Mouse (Mus musculus) cerebellum, adult 11-12 months (tissue): ENCODE measurements around the gene Tcl1b2.
"Not testable (repeated sequence)": the region's sequence is repeated elsewhere in the genome, so short reads cannot be mapped to it uniquely, and the experiment has no call there.

ENCODE experiments used
- DNase-seq: peaks from one replicate; pipeline ENCODE4 v3.0.0; 2022

Tcl1b2 gene

DNA sequence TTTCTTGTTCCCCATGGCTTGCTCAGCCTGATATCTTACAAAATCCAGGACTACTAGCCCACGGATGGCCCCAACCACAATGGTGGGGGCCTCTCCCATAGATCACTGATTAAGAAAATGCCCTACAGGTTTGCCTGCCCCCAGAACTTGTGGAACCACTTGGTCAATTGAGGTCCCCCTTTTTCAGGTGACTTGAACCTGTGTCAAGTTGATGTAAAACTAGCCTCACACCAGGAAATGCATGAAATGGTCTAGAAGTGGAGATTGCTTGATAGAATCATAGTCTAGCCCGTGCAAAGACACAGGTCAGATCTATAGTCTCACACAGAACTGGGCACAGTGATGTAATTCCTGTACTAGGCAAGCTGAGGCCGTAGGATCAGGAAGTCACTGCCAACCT, at the start of gene Tcl1b2:
Tcl1b2 (plus strand) TSS at position 301 of the 400 bp plus-strand sequence.
- DNase-seq, result no peak

DNA sequence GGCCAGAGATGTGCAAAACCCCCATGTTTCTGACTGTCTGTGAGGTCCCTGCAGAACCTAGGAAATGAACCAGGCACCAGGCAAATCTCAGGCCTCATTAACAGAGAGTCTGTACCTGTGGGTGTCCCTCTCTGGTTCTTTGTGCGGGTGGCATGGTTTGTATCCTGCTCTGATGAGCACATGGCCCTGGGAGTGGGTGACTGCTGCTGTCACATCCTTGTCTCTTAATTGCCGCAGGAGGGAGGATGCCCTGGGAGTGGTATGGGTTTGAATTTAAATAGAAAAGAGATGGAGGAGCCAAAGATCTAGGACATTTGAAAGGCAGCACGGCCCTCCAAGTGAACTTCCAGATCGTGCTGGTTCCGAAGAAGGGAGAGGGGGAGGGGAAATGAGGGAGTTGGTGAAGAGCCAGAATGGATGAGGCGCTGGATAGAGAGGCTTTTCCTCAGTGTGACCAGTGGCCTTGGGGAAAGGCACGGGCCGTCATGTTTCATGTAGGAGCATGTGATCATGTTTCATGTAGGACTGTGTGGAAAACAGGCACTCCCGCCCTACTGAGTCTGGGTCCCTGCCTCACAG, 46.3 kb upstream of the Tcl1b2 start:
- no peak for DNase-seq

DNA sequence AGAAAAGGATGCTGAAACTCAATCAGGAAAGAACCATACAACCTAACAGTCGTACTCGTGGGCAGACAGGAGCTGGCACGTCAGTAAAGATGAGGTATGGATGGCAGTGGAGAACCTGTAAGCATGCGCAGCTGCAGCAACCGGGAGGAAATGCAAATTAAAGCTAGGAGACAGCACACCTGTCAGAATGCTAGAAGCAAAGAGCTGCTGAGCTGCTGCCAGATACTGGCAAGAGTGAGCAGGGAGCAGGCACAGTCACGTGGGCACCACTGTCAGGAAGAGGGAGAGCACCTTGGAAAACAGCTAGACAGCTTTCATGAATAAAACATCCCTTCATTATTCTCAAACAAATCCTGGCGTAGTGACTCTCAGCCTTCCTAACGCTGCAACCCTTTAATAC, 42.9 kb upstream of the Tcl1b2 start:
- DNase-seq, result no peak

DNA sequence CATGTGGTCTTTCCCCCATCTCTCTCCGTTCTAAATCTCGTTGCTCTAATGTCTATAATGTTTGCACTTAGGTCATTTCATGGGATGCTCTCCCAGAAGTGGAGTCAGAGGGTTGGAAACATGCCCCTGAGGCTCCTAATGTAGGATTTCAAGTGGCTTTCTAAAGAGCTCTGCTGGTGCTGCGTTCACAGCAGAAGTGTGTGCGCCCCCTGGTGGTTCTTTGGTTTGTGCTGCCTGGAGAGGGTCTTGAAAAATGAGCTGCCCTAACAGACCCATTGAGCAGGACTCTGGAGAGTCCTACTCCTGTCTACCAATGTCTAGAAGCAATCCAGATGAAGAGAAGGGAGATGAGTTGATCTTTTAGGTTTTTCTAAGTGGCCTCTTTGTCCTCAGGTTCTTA, 41.8 kb upstream of the Tcl1b2 start:
- DNase-seq, result peak; percentile 28

DNA sequence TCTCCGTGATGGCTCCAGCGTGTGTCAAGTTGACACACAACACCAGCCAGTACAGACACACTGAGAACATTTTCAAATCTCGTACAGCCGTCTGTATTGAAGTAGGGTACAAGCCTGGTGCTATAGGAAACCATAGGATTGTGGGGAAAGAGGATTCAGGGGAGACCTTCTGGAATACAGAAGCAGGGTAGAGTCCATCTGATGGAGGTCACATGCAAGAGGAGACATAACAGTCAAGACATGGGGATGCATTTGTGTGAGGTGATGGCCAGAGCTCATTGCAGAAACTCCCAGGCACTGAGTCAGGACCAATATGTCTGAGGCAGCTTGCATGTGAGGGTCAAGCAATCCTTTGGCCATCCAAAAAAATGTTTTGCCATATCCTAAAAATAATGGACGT, 40.5 kb upstream of the Tcl1b2 start:
- DNase-seq, result no peak

DNA sequence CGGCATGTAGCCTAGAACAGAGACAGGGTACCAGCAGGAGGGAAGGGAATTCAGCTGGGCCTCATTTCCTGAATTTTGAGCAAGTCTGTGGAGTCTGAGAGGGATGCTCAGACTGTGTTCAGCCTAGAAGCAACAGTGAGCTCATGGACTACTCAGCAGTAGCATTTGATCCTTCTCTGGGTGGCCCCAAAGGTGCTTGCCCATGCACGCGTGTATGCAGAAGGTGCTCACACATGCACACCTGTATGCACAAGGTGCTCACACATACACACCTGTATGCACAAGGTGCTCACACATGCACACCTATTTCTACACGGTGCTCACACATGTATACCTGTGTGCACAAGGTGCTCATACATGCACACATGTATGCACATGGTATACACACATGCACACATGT, 37.0 kb upstream of the Tcl1b2 start:
- no peak for DNase-seq

DNA sequence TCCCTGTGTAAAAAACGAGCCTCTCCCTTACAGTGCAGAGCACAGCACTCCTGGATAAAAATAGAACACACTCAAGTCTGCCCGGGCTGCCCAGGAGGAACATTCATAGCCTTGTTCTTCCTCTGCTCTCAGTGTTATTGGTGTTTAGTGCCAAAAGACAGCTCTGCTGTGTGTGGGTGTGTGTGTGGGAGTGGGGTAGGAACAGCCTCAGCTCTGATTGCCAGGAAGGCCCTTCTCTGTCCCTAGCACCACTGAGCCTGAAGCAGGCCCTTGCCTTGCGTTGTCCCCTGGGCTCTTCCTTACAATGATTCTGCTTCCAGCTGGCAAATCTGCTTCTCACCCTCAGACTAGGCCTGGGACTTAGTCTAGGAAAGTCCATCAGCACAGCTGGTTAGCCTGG, 36.4 kb upstream of the Tcl1b2 start:
- DNase-seq, result no peak

DNA sequence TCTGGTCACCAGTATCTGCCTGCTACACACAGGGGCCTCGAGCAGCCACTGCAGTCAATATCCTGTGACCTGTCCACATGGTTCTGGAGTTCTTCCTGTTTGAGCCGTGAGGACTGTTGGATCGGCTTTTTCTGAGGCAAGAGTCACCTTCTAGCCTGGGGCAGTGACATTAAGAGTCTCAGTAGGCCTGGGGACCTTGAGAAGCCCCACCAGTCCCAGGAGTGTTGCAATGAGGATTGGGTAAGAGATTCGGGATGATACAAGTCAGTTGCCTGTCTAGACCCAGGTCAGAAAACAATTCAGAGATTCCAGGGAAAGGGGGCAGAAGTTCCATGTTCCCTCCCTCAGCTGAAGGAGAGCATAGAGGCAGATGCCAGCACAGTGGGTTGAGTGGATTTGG, 36.0 kb upstream of the Tcl1b2 start:
- no peak for DNase-seq

DNA sequence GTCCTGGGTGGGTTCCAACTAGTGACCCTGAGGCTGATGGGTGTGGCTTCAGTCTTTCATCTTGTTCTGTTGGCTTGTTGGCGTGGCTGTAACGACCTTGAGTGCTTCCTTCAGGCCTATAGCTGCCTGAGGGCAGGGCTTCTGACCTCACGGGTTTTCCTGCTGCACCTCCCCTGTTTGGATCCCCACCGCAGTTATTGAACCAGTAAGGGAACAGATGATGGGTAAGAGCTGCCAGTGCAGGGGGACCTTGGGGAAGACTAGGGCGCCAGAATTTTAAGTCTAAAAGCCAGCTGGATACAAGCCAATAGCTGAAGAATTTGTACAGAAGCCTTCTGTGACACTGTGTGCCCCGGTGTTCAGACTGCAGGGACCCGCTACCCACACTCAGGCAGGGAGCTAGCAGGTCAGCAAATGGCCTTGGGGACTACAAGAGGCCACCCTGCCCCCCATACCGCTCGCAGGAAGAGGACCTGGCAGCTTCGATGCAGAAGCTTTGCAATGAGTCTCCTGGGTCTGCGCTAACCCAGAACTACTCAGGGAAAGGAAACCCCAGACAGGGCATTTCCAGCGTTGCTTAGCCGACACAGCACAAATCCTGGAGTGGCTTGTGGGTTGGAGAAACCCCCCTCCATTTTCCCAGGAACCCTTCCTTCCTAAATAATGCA, 33.4 kb upstream of the Tcl1b2 start:
- no peak for DNase-seq

DNA sequence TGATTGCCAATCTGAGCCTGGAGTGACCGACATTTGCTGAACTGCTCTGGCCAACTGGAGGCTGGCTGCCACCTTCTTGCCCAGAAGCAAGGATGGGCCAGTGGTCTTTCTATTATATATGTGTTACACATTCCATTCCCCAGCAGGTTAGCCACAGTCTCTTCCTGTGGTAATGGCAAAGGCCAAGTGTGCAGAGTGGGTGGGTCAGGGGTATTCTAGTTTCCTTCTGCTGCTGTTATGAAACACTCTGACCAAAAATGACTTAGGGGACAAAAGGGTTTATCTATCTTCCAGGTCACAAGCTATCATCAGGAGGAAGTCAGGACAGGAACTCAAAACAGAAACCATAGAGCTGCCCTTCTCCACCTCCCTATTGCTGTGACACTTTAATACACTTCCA, 29.2 kb upstream of the Tcl1b2 start:
- no peak for DNase-seq

DNA sequence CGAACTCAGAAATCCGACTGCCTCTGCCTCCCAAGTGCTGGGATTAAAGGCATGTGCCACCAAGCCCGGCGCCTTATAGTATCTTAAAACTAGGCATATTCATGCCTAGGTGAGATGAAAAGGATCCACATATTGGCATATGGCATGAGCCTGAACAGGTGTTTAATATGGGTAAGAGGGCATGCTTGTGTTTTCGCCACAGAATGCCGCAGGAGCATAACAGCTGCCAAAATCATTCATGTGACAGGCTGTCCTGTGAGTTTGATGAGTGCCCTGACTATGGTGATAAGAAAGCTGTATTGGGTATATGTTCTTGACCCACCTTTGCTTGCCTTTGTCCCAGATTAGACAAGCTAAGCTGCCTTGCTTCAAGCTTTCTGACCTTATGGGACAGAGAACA, 20.5 kb upstream of the Tcl1b2 start:
- DNase-seq, result no peak

DNA sequence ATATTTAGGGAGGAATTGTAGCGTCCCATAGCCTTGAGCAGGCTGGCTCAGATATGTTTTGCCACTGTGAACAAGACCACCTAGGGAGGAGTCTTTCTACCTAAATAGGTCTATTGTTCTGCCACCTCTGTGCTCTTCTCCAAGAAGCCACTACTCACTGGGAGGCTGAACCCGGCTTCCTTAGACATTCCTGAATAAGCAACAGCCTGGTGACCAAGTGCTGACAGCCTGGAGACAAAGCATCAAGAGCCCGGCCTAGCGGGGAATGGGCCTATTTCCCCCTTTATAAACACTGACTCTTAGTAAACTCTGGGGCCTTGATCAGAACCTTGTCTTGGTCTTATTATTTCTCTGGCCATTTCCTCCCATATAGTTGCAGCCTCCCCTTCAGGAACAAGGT, 19.3 kb upstream of the Tcl1b2 start:
- no peak for DNase-seq

DNA sequence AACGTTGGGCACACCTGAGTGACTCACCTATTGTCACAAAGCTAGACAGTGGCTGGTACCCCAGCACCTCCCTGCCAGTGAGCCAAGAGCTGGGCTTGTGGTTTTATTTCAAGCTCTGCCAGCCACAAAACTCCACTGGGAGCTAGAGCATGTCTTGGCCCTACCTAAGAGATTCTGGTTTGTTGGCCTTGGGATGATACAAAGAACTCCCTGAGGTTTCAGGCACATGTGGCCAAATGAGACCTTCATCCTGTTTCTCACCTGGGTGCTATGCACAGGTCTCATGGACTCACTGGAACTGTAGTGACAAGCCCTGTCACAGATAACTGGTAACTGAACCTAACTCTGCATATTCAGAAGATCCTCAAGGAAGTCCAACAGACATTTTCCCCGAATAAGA, 18.2 kb upstream of the Tcl1b2 start:
- no peak for DNase-seq

DNA sequence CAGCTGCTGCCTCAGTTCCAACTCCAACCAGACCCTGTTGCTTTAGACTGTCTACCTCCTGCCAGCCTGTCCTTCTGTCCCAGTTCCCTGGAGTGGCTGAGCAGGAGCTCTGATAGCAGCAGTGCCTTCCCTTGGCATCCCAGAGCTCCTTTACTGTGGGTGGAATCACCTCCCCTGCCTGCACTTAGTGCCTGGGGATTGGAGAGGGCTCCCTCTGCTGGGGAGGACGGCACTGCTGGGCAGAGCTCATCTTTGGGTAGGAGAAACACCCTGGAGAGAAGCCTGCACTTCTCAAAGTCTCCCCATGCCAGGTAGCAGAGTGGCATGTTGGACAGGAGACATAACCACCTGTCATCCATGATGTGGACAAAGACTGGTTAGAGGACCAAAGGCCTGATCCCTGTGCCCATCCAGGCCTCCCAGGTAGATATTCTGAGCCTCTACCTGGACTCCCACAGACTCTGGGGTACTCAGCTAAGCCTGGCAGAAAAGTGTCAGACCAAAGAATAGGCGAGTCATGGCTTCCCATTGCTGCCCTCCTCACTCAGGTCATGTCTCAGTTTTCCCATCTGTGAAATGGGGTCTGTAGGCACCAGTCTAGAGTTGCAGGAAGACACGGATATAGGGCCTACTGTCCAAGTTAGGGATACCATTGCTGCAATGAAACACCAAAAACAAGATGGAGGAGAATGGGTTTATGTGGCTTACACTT, 16.2 kb upstream of the Tcl1b2 start:
- DNase-seq, result not testable (repeated sequence)

DNA sequence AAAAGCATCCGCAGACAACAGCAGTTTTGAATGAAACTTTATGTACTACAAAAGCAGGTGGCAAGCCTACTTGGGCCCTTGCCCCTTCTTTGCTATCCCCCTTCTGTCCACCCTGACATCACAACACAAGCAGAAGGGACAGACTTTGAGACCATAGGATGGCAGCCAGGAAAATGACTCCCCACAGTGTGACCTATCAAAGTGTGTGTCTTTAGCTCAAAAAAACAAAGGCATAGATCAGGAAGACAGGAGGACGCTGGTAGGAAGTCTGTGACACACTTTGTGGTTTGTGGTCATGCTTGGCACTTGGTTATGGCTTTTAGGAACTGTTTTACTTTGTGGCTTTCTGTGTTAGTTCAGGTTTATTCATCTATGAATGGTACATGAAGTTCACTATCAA, 11.6 kb upstream of the Tcl1b2 start:
- not testable (repeated sequence) for DNase-seq

DNA sequence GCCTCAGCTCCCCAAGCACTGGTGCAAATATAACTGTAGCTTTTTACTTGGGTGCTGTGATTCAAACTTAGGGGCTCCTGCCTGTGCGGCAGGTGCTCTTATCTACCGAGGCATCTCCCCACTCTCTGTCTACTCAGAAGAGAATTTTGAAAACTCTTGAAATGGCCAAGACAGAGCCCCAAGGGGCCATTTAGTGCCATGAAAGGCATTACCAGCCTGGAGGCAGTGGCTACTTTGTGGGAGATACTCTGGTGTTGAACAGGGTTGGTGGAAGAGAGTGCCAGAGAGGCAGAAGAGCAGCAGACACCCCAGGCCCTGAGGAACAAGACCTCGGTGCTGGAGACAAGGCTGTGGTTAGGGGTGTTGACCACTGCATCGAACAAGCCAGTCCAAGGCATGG, 11.0 kb upstream of the Tcl1b2 start:
- DNase-seq, result not testable (repeated sequence)

DNA sequence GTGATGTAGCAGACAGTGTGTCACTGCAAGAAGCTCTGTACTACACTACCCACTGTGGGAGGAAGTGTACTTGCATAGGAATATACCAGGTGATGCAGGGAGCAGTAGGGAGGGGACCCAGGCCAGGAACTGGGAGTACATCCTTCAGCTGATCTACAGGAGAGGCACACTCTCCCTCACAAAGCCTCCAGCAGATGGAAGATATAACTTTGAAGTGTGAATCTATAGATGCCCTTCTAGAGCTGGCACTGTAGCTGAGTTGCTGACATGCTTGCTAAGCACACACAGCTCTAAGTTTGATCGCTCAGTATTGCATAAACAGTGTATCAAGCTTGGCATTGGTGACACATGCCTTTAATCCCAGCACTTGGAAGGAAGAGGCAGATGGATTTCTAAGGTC, 8.1 kb upstream of the Tcl1b2 start:
- not testable (repeated sequence) for DNase-seq

DNA sequence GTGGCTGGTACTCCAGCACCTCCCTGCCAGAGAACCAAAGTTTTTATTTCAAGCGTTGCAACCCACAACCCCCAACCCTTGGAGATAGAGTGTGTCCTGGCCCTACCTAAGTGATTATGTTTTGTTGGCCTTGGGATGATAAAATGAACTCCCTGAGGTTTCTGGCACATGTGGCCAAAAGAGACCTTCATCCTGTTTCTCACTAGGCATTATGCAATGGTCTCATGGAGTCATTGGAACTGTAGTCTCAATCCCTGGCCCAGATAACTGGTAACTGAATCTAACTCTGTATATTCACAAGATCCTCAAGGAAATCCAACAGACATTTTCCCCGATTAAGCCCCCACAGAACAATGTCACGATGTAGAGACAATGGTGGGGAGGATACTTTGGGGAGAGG, 2.7 kb upstream of the Tcl1b2 start:
- no peak for DNase-seq

DNA sequence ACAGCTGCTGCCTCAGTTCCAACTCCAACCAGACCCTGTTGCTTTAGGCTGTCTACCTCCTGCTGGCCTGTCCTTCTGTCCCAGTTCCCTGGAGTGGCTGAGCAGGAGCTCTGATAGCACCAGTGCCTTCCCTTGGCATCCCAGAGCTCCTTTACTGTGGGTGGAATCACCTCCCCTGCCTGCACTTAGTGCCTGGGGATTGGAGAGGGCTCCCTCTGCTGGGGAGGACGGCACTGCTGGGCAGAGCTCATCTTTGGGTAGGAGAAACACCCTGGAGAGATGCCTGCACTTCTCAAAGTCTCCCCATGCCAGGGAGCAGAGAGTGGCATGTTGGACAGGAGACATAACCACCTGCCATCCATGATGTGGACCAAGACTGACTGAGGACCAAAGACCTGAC, 886 bp upstream of the Tcl1b2 start:
- not testable (repeated sequence) for DNase-seq

DNA sequence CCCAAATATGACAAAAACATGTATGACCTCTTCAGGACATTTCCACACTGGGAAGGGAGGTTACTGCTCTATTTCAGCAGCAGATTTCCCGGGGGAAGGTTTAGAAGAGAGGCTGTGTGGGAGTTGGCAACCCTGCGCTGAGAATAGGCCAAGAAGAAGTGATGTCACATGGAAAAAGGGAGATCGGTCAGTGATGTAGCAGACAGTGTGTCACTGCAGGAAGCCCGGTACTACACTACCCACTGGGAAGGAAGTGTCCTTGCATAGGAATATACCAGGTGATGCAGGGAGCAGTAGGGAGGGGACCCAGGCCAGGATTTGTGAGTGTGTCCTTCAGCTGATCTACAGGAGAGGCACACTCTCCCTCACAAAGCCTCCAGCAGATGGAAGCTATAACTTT, 9.5 kb downstream of the Tcl1b2 start:
- DNase-seq, result not testable (repeated sequence)

DNA sequence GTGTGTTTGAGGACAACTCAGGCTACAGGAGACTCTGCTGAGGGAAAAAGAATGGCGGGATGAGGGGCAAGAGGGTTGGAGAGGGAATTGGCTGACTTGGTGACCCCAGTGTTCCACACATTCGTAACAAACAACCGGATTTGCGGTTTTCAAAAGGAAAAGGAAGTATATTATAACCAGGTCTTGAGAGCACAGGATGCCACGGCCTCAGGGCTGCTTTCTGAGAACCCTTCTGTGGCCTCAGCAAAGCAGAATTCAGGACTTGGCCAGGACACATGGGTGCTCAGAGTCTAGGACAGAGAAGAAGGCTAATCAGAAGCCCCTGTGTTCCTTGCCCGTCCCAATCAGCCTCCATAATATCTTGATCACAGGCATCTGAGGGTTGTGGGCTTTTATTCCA, 13.0 kb downstream of the Tcl1b2 start:
- DNase-seq, result no peak

DNA sequence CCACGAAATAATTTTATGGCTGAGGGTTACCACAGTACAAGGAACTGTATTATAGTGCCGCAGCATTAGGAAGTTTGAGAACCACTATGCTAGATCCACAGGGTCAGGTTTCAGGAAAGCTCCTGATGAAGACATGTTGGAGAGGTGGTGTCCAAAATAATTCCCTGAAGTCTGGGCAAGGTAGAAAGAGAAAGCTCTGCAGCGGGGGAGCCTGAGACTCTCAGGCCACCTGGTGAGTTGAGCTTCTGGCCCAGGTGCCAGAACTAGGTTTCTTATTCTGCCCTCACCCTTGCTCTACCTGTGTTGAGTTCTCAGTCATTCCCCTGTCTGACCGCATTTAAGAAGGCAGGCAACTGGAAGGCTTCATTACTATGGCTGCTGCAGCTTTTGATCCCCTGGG, 13.6 kb downstream of the Tcl1b2 start, which contains the start of gene Tcl1b1:
Tcl1b1 (plus strand) TSS at position 301 of the 400 bp plus-strand sequence.
- DNase-seq, result no peak

DNA sequence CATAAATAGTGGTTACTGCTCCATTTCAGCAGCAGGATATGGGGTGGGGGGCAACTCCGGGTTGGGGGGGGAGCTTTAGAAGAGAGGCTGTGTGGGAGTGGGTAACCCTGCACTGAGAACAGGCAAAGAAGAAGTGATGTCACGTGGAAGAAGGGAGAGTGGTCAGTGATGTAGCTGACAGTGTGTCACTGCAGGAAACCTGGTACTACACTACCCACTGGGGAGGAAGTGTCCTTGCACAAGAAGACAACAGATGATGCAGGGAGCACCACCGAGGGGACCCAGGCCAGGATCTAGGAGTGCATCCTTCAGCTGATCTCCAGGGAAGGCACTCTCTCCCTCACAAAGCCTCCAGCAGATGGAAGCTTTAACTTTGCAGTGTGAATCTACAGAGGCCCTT, 20.9 kb downstream of the Tcl1b2 start:
- DNase-seq, result no peak

DNA sequence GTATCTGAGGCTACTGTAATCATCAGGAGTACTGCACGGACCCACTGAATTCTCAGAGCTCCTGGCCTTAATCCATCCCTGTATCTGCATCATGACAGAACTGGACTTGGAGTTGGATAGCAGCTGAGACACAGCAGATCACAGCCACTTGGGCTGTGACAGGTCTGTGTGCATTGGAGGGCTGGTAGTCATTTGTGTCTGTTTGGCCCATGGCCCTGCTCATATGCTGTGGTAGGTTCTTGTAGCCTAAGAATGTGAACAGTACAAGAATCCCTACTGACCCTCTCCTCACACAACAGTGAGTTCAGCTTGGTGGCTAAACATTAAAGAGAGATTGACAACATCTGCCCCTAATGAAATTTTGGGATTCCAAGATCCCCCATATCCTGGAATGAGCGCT, 27.6 kb downstream of the Tcl1b2 start:
- DNase-seq, result no peak
